Mouse (Mus musculus): Measurements from ENCODE around the gene Foxo6. TPM values are rescaled to one million over a fixed set of nuclear protein-coding genes. Genes with fewer than 3 reads are reported as not detected.

Foxo6 gene
- polyA plus RNA-seq, 1 experiment from 2014 or later, result 0.14 TPM

DNA sequence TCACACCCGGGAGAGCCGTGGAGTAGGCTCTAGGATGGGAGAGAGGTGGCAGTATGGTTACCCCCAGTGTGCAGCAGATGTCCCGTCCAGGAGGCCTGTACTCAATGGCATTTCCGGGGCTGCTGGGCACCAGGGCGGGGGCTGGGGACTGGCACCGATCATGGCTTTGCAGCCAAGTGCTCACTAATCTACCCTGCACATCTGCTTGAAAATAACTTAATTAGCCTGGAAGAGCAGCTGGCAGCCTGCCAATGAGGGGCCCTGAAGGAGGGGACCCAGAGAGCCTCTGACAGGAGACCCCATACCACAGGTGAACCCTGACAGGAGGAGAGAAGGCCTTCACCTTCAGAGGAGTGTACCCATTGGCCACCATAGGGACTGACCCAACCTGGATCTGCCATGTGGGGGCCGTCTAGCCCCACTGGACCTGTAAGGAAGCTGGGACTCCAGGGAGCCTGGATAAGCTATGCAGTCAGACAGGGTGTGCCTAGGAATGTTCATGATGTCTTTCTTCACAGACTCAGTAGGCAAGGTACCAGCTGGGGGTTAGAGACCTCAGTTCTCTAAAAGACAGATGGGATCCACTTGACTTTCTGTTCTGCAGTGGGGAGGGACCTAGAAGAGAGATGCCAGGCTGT lies 63.9 kb downstream of the Foxo6 start:
- H3K36me3 ChIP-seq (ENCODE audit: control insufficient read depth, insufficient read depth, low read length), result no peaks in the 10 kb centered on the region
- H3K4me3 ChIP-seq (ENCODE audit: low read depth, low read length), result no peak overlapping the region
- ATAC-seq (replicated peaks; ENCODE audit: low FRiP score), result no peak
- no peak overlapping the region for H3K27ac ChIP-seq (ENCODE audit: low read depth, low read length)
- H3K4me1 ChIP-seq (replicated peaks; ENCODE audit: control insufficient read depth, insufficient read depth, low read length), result no peaks in the 10 kb centered on the region
- no peaks in the 10 kb centered on the region for H3K9me3 ChIP-seq (ENCODE audit: control insufficient read depth, low read length)
- DNase-seq (ENCODE audit: low spot score), result no peak
- WGBS, result 73% methylated on average over 7 of the region's 7 CpGs
- H3K4me2 ChIP-seq, result no peak overlapping the region
- H3K27me3 ChIP-seq (replicated peaks; ENCODE audit: control insufficient read depth, insufficient read depth, low read length), result no peaks in the 10 kb centered on the region
- no peak overlapping the region for H3K9ac ChIP-seq (ENCODE audit: low read depth, low read length)

DNA sequence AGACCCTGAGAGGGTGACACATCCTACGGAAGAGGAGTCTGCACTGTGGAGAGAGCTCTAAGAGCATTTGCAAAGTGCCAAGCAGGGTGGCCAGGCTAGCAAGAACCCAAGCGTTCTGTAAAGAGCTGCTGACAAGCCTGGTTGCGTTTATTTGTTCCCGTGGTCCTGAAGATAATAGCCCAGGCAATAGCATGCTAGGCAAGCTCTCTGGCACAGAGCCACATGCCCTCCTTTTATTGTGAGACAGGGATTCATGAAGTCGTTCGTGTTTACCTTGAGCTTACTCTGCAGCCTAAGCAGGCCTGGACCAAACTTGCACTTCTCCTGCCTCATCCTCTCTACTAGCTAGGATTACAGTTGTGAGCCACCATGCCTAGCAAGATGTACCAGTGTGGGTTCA lies 65.4 kb downstream of the Foxo6 start:
- Histone ChIP-seq H3K27me3 (replicated peaks; ENCODE audit: control insufficient read depth, insufficient read depth, low read length) (no peaks in the 10 kb centered on the region), H3K9me3 (ENCODE audit: control insufficient read depth, low read length) (no peaks in the 10 kb centered on the region), H3K4me1 (replicated peaks; ENCODE audit: control insufficient read depth, insufficient read depth, low read length) (no peaks in the 10 kb centered on the region), H3K27ac (ENCODE audit: low read depth, low read length) (no peak overlapping the region), H3K4me3 (ENCODE audit: low read depth, low read length) (no peak overlapping the region), H3K36me3 (ENCODE audit: control insufficient read depth, insufficient read depth, low read length) (no peaks in the 10 kb centered on the region), H3K9ac (ENCODE audit: low read depth, low read length) (no peak overlapping the region), H3K4me2 (no peak overlapping the region)
- DNase-seq (ENCODE audit: low spot score) (no peak), ATAC-seq (replicated peaks; ENCODE audit: low FRiP score) (no peak)
- WGBS, result 72% methylated on average over 6 of the region's 6 CpGs

DNA sequence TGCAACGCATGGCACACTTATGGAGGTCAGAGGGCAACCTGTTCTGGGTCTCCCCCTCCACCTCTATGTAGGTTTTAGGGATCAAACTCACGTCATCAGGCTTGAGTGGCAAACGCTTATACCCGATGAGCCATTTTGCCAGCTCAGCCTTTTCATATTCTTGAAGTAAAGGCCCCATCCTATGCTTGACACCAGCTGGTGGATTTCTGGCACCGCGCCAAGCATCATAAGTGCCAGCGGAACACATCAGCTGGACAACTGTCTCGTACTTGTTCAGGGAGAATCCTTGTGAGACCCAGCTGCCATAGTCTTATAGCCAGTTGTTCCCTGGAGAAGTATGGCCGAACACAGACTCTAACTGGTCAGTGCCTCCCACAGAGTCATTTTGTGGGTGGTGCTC lies 68.3 kb downstream of the Foxo6 start:
- no peak overlapping the region for H3K4me2 ChIP-seq
- no peaks in the 10 kb centered on the region for H3K9me3 ChIP-seq (ENCODE audit: control insufficient read depth, low read length)
- no peaks in the 10 kb centered on the region for H3K27me3 ChIP-seq (replicated peaks; ENCODE audit: control insufficient read depth, insufficient read depth, low read length)
- no peaks in the 10 kb centered on the region for H3K36me3 ChIP-seq (ENCODE audit: control insufficient read depth, insufficient read depth, low read length)
- no peak overlapping the region for H3K27ac ChIP-seq (ENCODE audit: low read depth, low read length)
- no peak for ATAC-seq (replicated peaks; ENCODE audit: low FRiP score)
- no peaks in the 10 kb centered on the region for H3K4me1 ChIP-seq (replicated peaks; ENCODE audit: control insufficient read depth, insufficient read depth, low read length)
- H3K4me3 ChIP-seq (ENCODE audit: low read depth, low read length), result no peak overlapping the region
- 83% methylated on average over 9 of the region's 9 CpGs for WGBS
- no peak overlapping the region for H3K9ac ChIP-seq (ENCODE audit: low read depth, low read length)
- no peak for DNase-seq (ENCODE audit: low spot score)

Other genes with a start within 250 kb of the Foxo6 start
- gene AL607142.1, start 222.4 kb downstream of the Foxo6 start, polyA plus RNA-seq (2014; fragmentation: Nextera tagmentation; extraction: Ambion mirVana), result not detected in 2 replicates
- 0.25 and 0.59 TPM in 2 replicates for gene Edn2, start 126.1 kb downstream of the Foxo6 start, polyA plus RNA-seq (2014; fragmentation: Nextera tagmentation; extraction: Ambion mirVana)
- gene Scmh1, start 117.9 kb upstream of the Foxo6 start, polyA plus RNA-seq (2014; fragmentation: Nextera tagmentation; extraction: Ambion mirVana), result 22.6 and 33.8 TPM in 2 replicates
- 0.10 TPM in 1 of 2 replicates, not detected in the other for gene Slfnl1, start 244.9 kb upstream of the Foxo6 start, polyA plus RNA-seq (2014; fragmentation: Nextera tagmentation; extraction: Ambion mirVana)

Measured in liver, embryonic 11.5 days (tissue).